In the genomic region with DNA sequence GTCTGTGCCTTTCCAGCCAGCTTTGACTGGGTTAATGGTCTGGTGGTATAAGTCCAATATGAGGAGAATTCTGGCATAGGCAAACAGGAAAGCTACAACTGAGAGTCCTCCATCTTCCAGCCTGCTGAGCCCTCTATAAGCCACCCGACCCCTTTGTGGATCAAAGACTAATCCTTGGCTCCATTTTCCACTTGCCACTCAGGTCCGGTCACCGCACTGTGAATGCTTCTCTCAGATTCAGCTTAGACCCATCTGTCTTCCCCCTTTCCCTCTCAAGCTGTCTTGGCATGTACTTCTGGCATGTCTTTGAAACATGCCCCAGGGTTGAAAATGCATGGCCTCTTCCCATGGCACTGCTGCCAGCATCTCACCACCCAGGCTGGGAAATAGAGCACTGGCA, we compare ENCODE assay signal across 24 mouse cellular contexts.
A peak's percentile ranks its signal among the peaks of the same experiment; 100 is the strongest.
DNase-seq lines count a peak whose midpoint lies in the region; ATAC-seq lines count a peak whose summit lies in the region.
"Had no signal": no experiment of that assay in that cellular context is flagged by ENCODE, and none has a peak within 500 bp of the region (broad histone marks: within the 10 kb centered on the region; RNA-seq: fewer than 3 reads in every experiment).

No protein-coding gene starts in this region.

- intact Hi-C loops in left cerebral cortex, postnatal 4 days (cut with DNase I), result no loop called here

- no peak overlapping the region for H3K27ac ChIP-seq in hindbrain, embryonic 15.5 days (replicated peaks)
- H3K27ac ChIP-seq in hindbrain, embryonic 12.5 days, result no peak overlapping the region
- H3K27ac ChIP-seq: forebrain, embryonic 10.5 days; forebrain, embryonic 15.5 days; gastrocnemius, adult 2 months had no signal

- WGBS in hindbrain, embryonic 15.5 days, result 61% methylated on average over 3 of the region's 3 CpGs
- WGBS in hindbrain, embryonic 12.5 days, result 84% methylated on average over 3 of the region's 3 CpGs

- H3K9me3 ChIP-seq in hindbrain, embryonic 15.5 days, result no peaks in the 10 kb centered on the region
- no peaks in the 10 kb centered on the region for H3K9me3 ChIP-seq in hindbrain, embryonic 12.5 days (replicated peaks)
- H3K9me3 ChIP-seq: forebrain, embryonic 10.5 days; forebrain, embryonic 15.5 days had no signal

- DNase-seq in cerebellum, postnatal 14 days, result peak; percentile 31 to 60
- DNase-seq in cerebellum, adult 11-12 months, result no peak
- peak; percentile 54 for DNase-seq in left cerebral cortex, postnatal 4 days
- DNase-seq in left cerebral cortex, adult 18-20 months (ENCODE audit: low spot score in 2 of 2), result no peak
- DNase-seq in brain, embryonic 18.5 days (ENCODE audit: low read depth, low spot score), result peak; percentile 34
- DNase-seq: adrenal gland, postnatal 10 days; adrenal gland, postnatal 36 days; B cell, adult 2 months; cerebellum, adult 11 months; cerebellum, adult 8-10 months; cerebellum, postnatal 36 days; gastrocnemius, adult 2 months; gastrocnemius, postnatal 14 days; heart, adult 11 months; kidney, adult 2 months had no signal

- ATAC-seq in hindbrain, embryonic 15.5 days (ENCODE audit: low FRiP score, low read depth), result 0 out of 2 replicates have a peak, but pooled peaks have one; percentile 42
- no peak for ATAC-seq in hindbrain, embryonic 12.5 days (ENCODE audit: low FRiP score)
- ATAC-seq: forebrain, embryonic 15.5 days; intestine, postnatal 0 days; Patski had no signal

- H3K4me2 ChIP-seq in hindbrain, embryonic 15.5 days, result no peak overlapping the region
- H3K4me2 ChIP-seq in hindbrain, embryonic 12.5 days (replicated peaks), result no peak overlapping the region
- H3K4me2 ChIP-seq: forebrain, embryonic 15.5 days; heart, embryonic 11.5 days had no signal

- no peak overlapping the region for H3K4me3 ChIP-seq in hindbrain, embryonic 15.5 days
- H3K4me3 ChIP-seq in hindbrain, embryonic 12.5 days, result no peak overlapping the region
- H3K4me3 ChIP-seq: forebrain, embryonic 10.5 days; forebrain, embryonic 15.5 days; gastrocnemius, adult 2 months had no signal

- H3K27me3 ChIP-seq in hindbrain, embryonic 15.5 days, result no peaks in the 10 kb centered on the region
- H3K27me3 ChIP-seq in hindbrain, embryonic 12.5 days, result no peaks in the 10 kb centered on the region
- H3K27me3 ChIP-seq: CH12.LX; forebrain, embryonic 15.5 days; Patski had no signal

- H3K4me1 ChIP-seq in hindbrain, embryonic 15.5 days (replicated peaks), result no peaks in the 10 kb centered on the region
- H3K4me1 ChIP-seq in hindbrain, embryonic 12.5 days, result no peaks in the 10 kb centered on the region
- H3K4me1 ChIP-seq: forebrain, embryonic 10.5 days; forebrain, embryonic 15.5 days had no signal

- H3K36me3 ChIP-seq in hindbrain, embryonic 15.5 days, result no peaks in the 10 kb centered on the region
- no peaks in the 10 kb centered on the region for H3K36me3 ChIP-seq in hindbrain, embryonic 12.5 days
- H3K36me3 ChIP-seq: forebrain, embryonic 10.5 days; forebrain, embryonic 15.5 days; G1E had no signal

- no peak overlapping the region for H3K9ac ChIP-seq in hindbrain, embryonic 15.5 days
- no peak overlapping the region for H3K9ac ChIP-seq in hindbrain, embryonic 12.5 days
- H3K9ac ChIP-seq: forebrain, embryonic 15.5 days had no signal

Comparison
In these comparisons a context has a peak if more than half of its experiments do, and no peak if none do; other contexts are left out.
1. DNase-seq: peak in cerebellum, postnatal 14 days (2 of 2), left cerebral cortex, postnatal 4 days (single experiment) and brain, embryonic 18.5 days (single experiment); none in cerebellum, adult 11-12 months (single experiment) and left cerebral cortex, adult 18-20 months (0 of 2).